Mouse (Mus musculus) cerebral cortex, adult 2 months (tissue): Measurements from ENCODE around the gene Vmn1r74.

Source experiments
- WGBS: fragments of 180-500 bp; shearing (Covaris S2); methylation state at CpG from one replicate; pipeline ENCODE4 v1.1.7; 2018; 5-methylcytosine and 5-hydroxymethylcytosine counted together

Gene Vmn1r74

GRCm38 (mm10) chr7:11833680-11834079, at the start of gene Vmn1r74:
TSS of gene Vmn1r74 (plus strand) at chr7:11833980.
- WGBS, result 74% methylated on average over 2 of the region's 2 CpGs

DNA sequence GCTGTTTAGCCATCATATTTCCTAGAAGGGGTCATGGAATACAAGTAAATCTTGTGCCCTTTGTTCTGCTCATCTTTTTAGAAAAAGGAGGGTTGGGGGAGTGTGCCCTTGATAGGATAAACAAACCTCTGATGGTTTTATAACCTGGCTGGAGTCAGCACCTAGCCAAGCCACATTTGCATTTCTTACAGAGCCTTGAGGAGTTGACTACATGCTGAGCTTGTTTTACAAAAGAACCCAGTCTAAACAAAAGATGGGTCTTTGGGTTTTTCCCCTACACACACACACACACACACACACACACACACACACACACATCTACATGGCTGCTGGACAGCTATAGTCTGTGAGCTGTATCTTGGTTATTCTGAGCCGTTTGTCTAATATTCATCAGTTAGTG, 11.6 kb upstream of the Vmn1r74 start:
- WGBS, result 79% methylated on average over 1 of the region's 1 CpGs

- WGBS, result 79% methylated on average over 9 of the region's 9 CpGs
These were observed 10.5 kb upstream of the Vmn1r74 start for GRCm38 (mm10) chr7:11823246-11823645.

DNA sequence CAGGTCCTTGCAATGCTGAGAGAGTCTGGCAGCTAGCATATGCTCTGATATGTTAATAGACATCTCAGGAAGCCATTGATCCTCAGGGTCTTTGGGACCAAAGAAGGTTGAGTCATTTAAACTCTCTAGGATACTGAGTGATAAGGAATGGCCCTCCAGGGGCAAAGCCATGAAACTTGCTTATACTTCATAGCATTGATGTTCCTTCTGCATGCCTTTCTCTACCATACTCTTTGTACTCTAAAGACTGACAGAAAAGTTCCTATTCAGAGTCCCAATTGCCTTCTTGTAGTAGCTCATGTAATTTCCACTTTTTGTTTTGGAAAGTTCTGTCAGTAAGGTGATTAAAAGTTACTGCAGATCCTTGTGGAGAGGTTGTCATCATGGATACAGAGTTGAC, 40.5 kb downstream of the Vmn1r74 start, which contains the start of gene Vmn1r75:
Vmn1r75 (plus strand) TSS at position 301 of the 400 bp plus-strand sequence.

